Mouse (Mus musculus): Measurements from ENCODE around the gene Gm6502. TPM values are rescaled to one million over a fixed set of nuclear protein-coding genes. Genes with fewer than 3 reads are reported as not detected.
"Not testable (repeated sequence)": the region's sequence is repeated elsewhere in the genome, so short reads cannot be mapped to it uniquely, and the experiment has no call there.

Gene Gm6502
- not detected in 2 replicates for polyA plus RNA-seq (2015; fragmentation: Nextera tagmentation; extraction: Ambion mirVana)

GRCm38 (mm10) chr5:94314135-94314534, at the start of gene Gm6502:
Gene Gm6502 (plus strand): TSS chr5:94314435.
- not testable (repeated sequence) for H3K9me3 ChIP-seq (ENCODE audit: low read length); H3K27me3 ChIP-seq (ENCODE audit: insufficient read depth, low read length); H3K27ac ChIP-seq (ENCODE audit: low read depth); H3K36me3 ChIP-seq (replicated peaks; ENCODE audit: insufficient read depth, low read length); H3K4me2 ChIP-seq (ENCODE audit: low read depth, low read length); ATAC-seq; H3K4me1 ChIP-seq (ENCODE audit: insufficient read depth); DNase-seq; H3K9ac ChIP-seq (replicated peaks); H3K4me3 ChIP-seq (ENCODE audit: low read depth, low read length)
- no CpG with 5 or more reads among the region's 2 CpGs for WGBS (ENCODE audit: insufficient replicate concordance)

- ATAC-seq; H3K4me1 ChIP-seq (ENCODE audit: insufficient read depth); H3K27ac ChIP-seq (ENCODE audit: low read depth); H3K36me3 ChIP-seq (replicated peaks; ENCODE audit: insufficient read depth, low read length); H3K9ac ChIP-seq (replicated peaks); H3K9me3 ChIP-seq (ENCODE audit: low read length); H3K4me2 ChIP-seq (ENCODE audit: low read depth, low read length); H3K4me3 ChIP-seq (ENCODE audit: low read depth, low read length); H3K27me3 ChIP-seq (ENCODE audit: insufficient read depth, low read length); DNase-seq: not testable (repeated sequence)
- 79% methylated on average over 1 of the region's 1 CpGs for WGBS (ENCODE audit: insufficient replicate concordance)
Measured at GRCm38 (mm10) chr5:94306696-94307095, 7.5 kb upstream of the Gm6502 start, which contains the start of gene A430089I19Rik. Gene A430089I19Rik (minus strand): TSS chr5:94306796.

GRCm38 (mm10) chr5:94339449-94339848, 25.2 kb downstream of the Gm6502 start, which contains the start of gene AA792892:
Gene AA792892 (plus strand): TSS chr5:94339749.
- H3K9ac ChIP-seq (replicated peaks); H3K27ac ChIP-seq (ENCODE audit: low read depth); H3K27me3 ChIP-seq (ENCODE audit: insufficient read depth, low read length); ATAC-seq; H3K4me1 ChIP-seq (ENCODE audit: insufficient read depth); H3K36me3 ChIP-seq (replicated peaks; ENCODE audit: insufficient read depth, low read length); H3K9me3 ChIP-seq (ENCODE audit: low read length); H3K4me2 ChIP-seq (ENCODE audit: low read depth, low read length); DNase-seq; H3K4me3 ChIP-seq (ENCODE audit: low read depth, low read length): not testable (repeated sequence)
- no CpG with 5 or more reads among the region's 2 CpGs for WGBS (ENCODE audit: insufficient replicate concordance)

Other genes starting within 250 kb of the Gm6502 start
- not detected in 2 replicates for gene BC061212, start 243.9 kb upstream of the Gm6502 start, polyA plus RNA-seq (2015; fragmentation: Nextera tagmentation; extraction: Ambion mirVana)
- gene Gm6351, start 238.1 kb upstream of the Gm6502 start, polyA plus RNA-seq (2015; fragmentation: Nextera tagmentation; extraction: Ambion mirVana) = not detected in 2 replicates
- not detected in 2 replicates for gene Gm3106, start 96.4 kb upstream of the Gm6502 start, polyA plus RNA-seq (2015; fragmentation: Nextera tagmentation; extraction: Ambion mirVana)
- not detected in 2 replicates for gene A430089I19Rik, start 7.6 kb upstream of the Gm6502 start, polyA plus RNA-seq (2015; fragmentation: Nextera tagmentation; extraction: Ambion mirVana)
- gene AA792892, start 25.3 kb downstream of the Gm6502 start, polyA plus RNA-seq (2015; fragmentation: Nextera tagmentation; extraction: Ambion mirVana) = not detected in 2 replicates
- gene Gm7682, start 131.3 kb downstream of the Gm6502 start, polyA plus RNA-seq (2015; fragmentation: Nextera tagmentation; extraction: Ambion mirVana) = not detected in 2 replicates
- gene Gm3139, start 211.9 kb downstream of the Gm6502 start, polyA plus RNA-seq (2015; fragmentation: Nextera tagmentation; extraction: Ambion mirVana) = not detected in 2 replicates

All from liver, postnatal 0 days (tissue).